Mouse (Mus musculus): ENCODE results near the gene Mto1. TPM values are rescaled to one million over a fixed set of nuclear protein-coding genes. Genes with fewer than 3 reads are reported as not detected.

Gene Mto1
- 10 to 100 TPM; 27.3 to 35.9 TPM for polyA plus RNA-seq (2017; shearing (Covaris generic))

DNA sequence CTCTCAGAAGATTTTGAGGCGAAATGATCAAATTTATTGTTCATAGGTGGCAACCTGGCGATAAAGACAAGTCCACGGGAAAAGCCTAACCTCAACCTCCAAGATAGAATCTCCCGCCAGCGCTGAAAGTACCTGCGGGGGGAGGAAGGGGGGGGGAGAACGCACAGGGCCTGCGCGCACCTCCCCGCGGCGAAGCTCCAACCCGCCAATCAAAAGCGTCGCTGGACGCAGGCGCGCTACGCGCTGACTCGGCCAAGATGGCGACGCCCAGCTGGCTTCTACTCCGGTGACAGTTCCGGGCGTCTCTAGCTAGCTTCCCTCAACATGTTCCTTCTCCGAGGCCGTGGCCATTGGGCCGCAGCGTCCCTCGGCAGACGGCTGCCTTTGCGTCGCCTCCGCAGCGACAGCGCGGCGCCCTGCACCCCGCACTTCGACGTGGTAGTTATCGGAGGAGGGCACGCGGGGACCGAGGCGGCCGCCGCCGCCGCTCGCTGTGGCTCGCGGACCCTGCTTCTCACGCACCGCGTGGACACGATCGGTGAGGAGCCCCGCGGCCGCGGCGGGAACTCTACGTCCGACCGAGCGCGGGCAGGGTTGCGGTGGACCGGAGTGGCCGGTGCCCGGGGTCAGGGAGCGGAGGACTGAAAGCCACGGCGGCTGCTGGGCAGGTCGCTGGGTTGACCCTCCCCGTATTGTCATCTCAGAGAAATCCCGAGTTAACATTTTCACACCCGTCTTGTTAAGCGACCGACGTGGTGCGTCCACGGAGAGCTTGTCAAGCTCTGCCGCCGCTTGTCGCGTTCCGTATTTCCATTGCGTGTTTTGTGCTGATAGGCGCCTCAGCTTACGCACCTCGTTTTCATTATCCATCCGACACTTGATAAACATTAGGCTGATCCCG, at the start of gene Mto1, which contains the start of gene Gm17324:
Mto1 (plus strand) TSS at position 236 of the 901 bp plus-strand sequence.
Gm17324 (minus strand) TSS at position 814 of the 901 bp plus-strand sequence.

DNA sequence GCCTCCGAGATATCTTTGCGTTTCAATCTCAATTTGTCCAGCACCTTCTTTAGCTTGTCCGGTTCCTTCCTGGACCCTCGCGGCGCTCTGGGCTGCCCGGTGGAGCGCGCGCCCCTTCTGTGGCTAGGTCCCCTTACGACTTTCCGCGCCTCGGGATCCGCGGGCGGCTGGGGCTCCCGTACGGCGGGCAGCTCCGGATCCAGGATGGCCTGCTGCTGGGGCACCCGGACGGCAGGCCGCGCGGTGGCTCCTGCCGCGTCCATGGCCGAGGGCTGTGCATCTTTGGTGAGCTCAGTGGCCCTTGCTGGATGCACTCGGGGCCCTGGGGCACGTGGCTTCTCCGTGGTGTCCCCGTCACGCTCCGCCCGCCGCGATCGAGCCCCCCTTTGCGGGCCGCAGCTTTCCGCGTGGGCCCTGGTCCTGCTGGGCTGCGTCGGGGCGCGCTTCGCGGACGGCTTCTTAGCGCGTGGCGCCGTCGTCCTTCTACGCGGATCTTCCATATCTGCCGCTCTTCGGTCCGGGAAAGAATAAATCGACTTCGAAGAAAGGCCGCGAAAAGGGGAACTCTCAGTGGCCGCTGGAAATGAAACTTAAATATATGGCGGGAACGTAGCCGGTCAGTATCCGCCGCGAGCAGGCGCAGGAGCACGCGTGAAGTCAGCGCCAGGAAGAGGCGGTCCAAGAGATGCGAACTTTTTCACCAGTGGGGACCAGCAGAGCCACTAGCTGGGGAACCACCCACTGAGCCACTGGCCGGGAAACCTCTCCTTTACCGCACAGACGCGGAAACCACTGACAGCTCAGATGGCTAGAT, 5.2 kb upstream of the Mto1 start, which contains the start of gene Cgas:
Cgas (minus strand) TSS at position 659 of the 814 bp plus-strand sequence.

DNA sequence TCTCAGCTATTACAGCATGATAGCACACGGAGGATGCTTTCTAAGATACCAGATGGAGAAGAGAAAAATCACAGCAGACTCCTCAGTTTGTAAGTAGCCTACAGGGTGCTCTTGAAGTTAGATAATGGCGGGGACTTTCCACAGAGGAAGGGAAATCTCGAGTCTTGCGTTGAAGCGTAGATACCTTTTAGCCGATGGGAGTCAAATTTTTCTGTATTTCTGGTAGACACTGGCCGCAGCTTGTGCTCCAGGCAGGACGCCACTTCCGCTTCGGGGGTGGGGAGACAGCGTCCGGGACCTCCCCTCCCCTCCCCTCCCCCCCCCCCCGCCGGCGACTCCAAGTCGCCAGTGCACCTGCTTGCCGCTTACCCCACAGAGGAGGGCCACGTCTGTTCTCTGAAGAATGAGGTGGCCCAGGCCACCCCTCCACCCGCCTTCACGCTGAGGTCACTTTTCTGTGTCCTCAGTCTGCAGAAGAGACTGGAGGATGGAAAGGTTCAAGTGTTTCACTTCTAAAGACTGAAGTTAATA, 40.9 kb downstream of the Mto1 start, which contains the start of gene Eef1a1:
Eef1a1 (minus strand) TSS at position 262 of the 531 bp plus-strand sequence.

Other genes starting within 250 kb of the Mto1 start
- gene Gsta1, start 217.6 kb upstream of the Mto1 start, polyA plus RNA-seq (2017; shearing (Covaris generic)): under 1 TPM in 1 of 2 experiments, not detected in 1; 0.53 TPM
- not detected for gene Gm3776, start 191.1 kb upstream of the Mto1 start, polyA plus RNA-seq (2017; shearing (Covaris generic))
- gene Gm10639, start 158.3 kb upstream of the Mto1 start, polyA plus RNA-seq (2017; shearing (Covaris generic)): under 1 TPM in 1 of 2 experiments, not detected in 1; 0.81 TPM
- gene Omt2a, start 133.4 kb upstream of the Mto1 start, polyA plus RNA-seq (2017; shearing (Covaris generic)): not detected
- not detected for gene Omt2b, start 120.6 kb upstream of the Mto1 start, polyA plus RNA-seq (2017; shearing (Covaris generic))
- 1 to 10 TPM in 1 of 2 experiments, under 1 TPM in 1; 0.49 to 3.4 TPM for gene Gsta2, start 92.4 kb upstream of the Mto1 start, polyA plus RNA-seq (2017; shearing (Covaris generic))
- gene Dppa5a, start 80.0 kb upstream of the Mto1 start, polyA plus RNA-seq (2017; shearing (Covaris generic)): not detected
- 1 to 10 TPM in 1 of 2 experiments, under 1 TPM in 1; 0.23 to 1.2 TPM for gene Ooep, start 69.5 kb upstream of the Mto1 start, polyA plus RNA-seq (2017; shearing (Covaris generic))
- 10 to 100 TPM in 1 of 2 experiments, 1 to 10 TPM in 1; 5.5 to 15.1 TPM for gene Ddx43, start 52.4 kb upstream of the Mto1 start, polyA plus RNA-seq (2017; shearing (Covaris generic))
- gene Cgas, start 5.0 kb upstream of the Mto1 start, polyA plus RNA-seq (2017; shearing (Covaris generic)): 10 to 100 TPM in 1 of 2 experiments, 1 to 10 TPM in 1; 3.7 to 10.9 TPM
- gene Gm17324, start 578 bp downstream of the Mto1 start, polyA plus RNA-seq (2017; shearing (Covaris generic)): 1 to 10 TPM in 1 of 2 experiments, under 1 TPM in 1; 0.53 to 2.7 TPM
- 1,000 to 10,000 TPM; 3,945 to 4,761 TPM for gene Eef1a1, start 40.9 kb downstream of the Mto1 start, polyA plus RNA-seq (2017; shearing (Covaris generic))
- gene Slc17a5, start 139.8 kb downstream of the Mto1 start, polyA plus RNA-seq (2017; shearing (Covaris generic)): 10 to 100 TPM; 12.1 to 13.9 TPM
- 1 to 10 TPM in 1 of 2 experiments, under 1 TPM in 1; 0.28 to 1.6 TPM for gene Cd109, start 167.3 kb downstream of the Mto1 start, polyA plus RNA-seq (2017; shearing (Covaris generic))